ENCODE assay signal across 8 mouse cellular contexts in the genomic region with DNA sequence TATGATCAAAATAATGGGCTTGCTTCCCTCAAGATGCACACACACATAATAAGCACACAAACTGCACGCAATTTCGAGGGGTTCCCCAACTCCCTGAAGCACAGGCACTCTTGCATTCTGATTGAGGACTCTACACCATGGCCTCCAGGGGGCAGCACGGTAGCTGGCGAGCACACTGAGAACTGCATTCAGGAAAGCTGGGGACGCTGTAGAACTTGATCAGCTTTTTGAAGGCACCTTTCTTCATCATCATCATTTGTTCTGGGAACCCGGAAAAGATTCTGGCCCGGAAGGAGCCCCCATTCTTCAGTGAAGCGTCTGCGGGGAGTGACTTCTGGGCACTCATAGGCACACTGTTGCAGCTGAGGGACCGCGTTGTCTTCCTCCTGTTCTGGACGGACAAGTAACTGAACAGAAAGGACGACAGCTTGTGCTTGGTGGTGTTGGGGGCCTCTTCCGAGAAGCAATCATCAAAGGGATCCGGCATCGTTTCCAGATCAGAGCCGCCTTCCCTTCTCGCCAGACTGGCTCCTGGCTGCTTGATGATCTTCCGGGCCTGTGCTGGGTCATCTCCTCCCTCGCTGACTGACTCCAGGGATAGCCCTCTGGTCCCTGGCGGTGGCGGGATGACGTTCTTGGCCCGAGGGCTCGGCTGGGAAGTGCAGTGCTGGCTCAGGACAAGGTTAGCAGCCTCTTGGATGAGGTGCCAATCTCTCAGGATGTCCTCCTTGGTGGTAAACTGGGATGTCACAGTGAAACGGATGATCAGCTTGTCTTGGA. TPM values are rescaled to one million over a fixed set of nuclear protein-coding genes. Genes with fewer than 3 reads are reported as not detected.
DNase-seq lines count a peak whose midpoint lies in the region; ATAC-seq lines count a peak whose summit lies in the region.

No protein-coding gene starts in this region.

- no peak overlapping the region for H3K27ac ChIP-seq in forebrain, embryonic 15.5 days (replicated peaks)

- WGBS in forebrain, embryonic 15.5 days = 33% methylated on average over 26 of the region's 26 CpGs

- H3K4me2 ChIP-seq in forebrain, embryonic 15.5 days (replicated peaks) = peak overlapping the region; percentile 46

- peak overlapping the region; percentile 25 for H3K4me3 ChIP-seq in forebrain, embryonic 15.5 days

- no peaks in the 10 kb centered on the region for H3K9me3 ChIP-seq in forebrain, embryonic 15.5 days

- H3K27me3 ChIP-seq in forebrain, embryonic 15.5 days = no peaks in the 10 kb centered on the region

- peaks cover 5% of the 10 kb centered on the region; the same call in 1 of the 2 replicates for H3K4me1 ChIP-seq in forebrain, embryonic 15.5 days

- H3K36me3 ChIP-seq in forebrain, embryonic 15.5 days = no peaks in the 10 kb centered on the region

- ATAC-seq in forebrain, embryonic 15.5 days (replicated peaks) = peak; percentile 64; the same call in 1 of the 2 replicates

- peak overlapping the region; percentile 22; the same call in 1 of the 2 replicates for H3K9ac ChIP-seq in forebrain, embryonic 15.5 days (replicated peaks)

- peak; percentile 76 for DNase-seq in NIH3T3 (ENCODE audit: low read depth)
- DNase-seq in cerebellum, adult 11-12 months = peak; percentile 52
- DNase-seq in heart, postnatal 4 days = peak; percentile 75
- DNase-seq in layer of hippocampus, postnatal 25 days (ENCODE audit: extremely low spot score in 1 of 2, low spot score in 1 of 2) = peak; percentile 49 to 81
- DNase-seq in lung, postnatal 4 days = peak; percentile 71 to 80
- DNase-seq in right cerebral cortex, postnatal 10 days (ENCODE audit: low spot score in 2 of 2) = peak; percentile 50 to 79
- peak; percentile 41 for DNase-seq in yolk sac, embryonic 10.5 days (ENCODE audit: low spot score)

RNA-seq across cellular contexts. Expression of gene Hdc, which starts 25.1 kb away (rescaled TPM):
- 1.4 and 2.4 TPM in 2 replicates for polyA plus RNA-seq in forebrain, embryonic 15.5 days (2015; fragmentation: Nextera tagmentation; extraction: Ambion mirVana)
- total RNA-seq in heart, postnatal 4 days (2021) = 1 to 10 TPM; 1.9 to 2.4 TPM
- 1 to 10 TPM in 1 of 2 experiments, under 1 TPM in 1; 0.84 to 1.4 TPM for total RNA-seq in layer of hippocampus, postnatal 25 days (2021)

RNA-seq across cellular contexts. Expression of gene Slc27a2, which starts 41.8 kb away (rescaled TPM):
- 4.3 and 4.5 TPM in 2 replicates for polyA plus RNA-seq in forebrain, embryonic 15.5 days (2015; fragmentation: Nextera tagmentation; extraction: Ambion mirVana)
- not detected for total RNA-seq in heart, postnatal 4 days (2021)
- total RNA-seq in layer of hippocampus, postnatal 25 days (2021) = 10 to 100 TPM; 10.7 to 11.6 TPM

Comparison
In these comparisons a context has a peak if more than half of its experiments do, and no peak if none do; other contexts are left out.
1. RNA of gene Slc27a2, which starts 41.8 kb away (total RNA-seq): 10.7 to 11.6 TPM in layer of hippocampus, postnatal 25 days; not detected in heart, postnatal 4 days; every median in the first group is over 10 times any median in the second.
2. Peak in every context shown above with its lines, with median percentiles within 50 percentile points of each other: DNase-seq.